Mouse (Mus musculus) embryo, embryonic 9.5 days (tissue): Measurements from ENCODE around the gene Hoxa5.

ENCODE experiments used
- DNase-seq: peaks from one replicate; pipeline ENCODE4 v3.0.0-alpha.2; 2017; ENCODE audit errors: extremely low spot score

Gene Hoxa5

GRCm38 (mm10) chr6:52215771-52216535, 11.6 kb upstream of the Hoxa5 start:
- no peak for DNase-seq

- no peak for DNase-seq
Observed at GRCm38 (mm10) chr6:52215070-52215469, 10.7 kb upstream of the Hoxa5 start.

GRCm38 (mm10) chr6:52214271-52214670, 9.9 kb upstream of the Hoxa5 start:
- DNase-seq, result no peak

- peak; percentile 65 for DNase-seq
Observed at GRCm38 (mm10) chr6:52213119-52213986, 9.0 kb upstream of the Hoxa5 start, which contains the start of the genes Hoxa3 and Gm28308. TSS of gene Hoxa3 (minus strand) at chr6:52213336. TSS of gene Gm28308 (minus strand) at chr6:52213339.

- DNase-seq, result no peak
Observed at GRCm38 (mm10) chr6:52212556-52213118, 8.2 kb upstream of the Hoxa5 start.

GRCm38 (mm10) chr6:52211961-52212360, 7.6 kb upstream of the Hoxa5 start:
- no peak for DNase-seq

- DNase-seq, result peak; percentile 83
Observed at GRCm38 (mm10) chr6:52211170-52211935, 7.0 kb upstream of the Hoxa5 start.

DNA sequence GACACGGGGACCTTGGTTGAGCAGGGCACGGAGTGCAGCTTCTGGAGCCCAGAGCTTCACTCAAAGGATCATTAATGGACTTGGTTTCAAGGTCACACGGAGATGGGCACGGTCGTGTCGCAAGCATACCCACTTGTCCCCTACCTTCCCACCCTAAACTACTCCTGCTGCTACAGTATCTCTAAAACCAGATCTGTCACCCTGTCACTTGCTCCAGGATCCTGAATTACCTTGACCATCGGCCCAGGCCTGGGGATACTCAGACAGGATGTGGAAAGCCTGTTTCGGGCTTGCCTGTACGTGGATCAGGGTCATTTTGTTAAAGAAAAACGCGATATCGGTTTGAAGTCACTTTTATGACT, 5.3 kb upstream of the Hoxa5 start:
- no peak for DNase-seq

GRCm38 (mm10) chr6:52208868-52209684, 4.7 kb upstream of the Hoxa5 start:
- DNase-seq, result no peak

DNA sequence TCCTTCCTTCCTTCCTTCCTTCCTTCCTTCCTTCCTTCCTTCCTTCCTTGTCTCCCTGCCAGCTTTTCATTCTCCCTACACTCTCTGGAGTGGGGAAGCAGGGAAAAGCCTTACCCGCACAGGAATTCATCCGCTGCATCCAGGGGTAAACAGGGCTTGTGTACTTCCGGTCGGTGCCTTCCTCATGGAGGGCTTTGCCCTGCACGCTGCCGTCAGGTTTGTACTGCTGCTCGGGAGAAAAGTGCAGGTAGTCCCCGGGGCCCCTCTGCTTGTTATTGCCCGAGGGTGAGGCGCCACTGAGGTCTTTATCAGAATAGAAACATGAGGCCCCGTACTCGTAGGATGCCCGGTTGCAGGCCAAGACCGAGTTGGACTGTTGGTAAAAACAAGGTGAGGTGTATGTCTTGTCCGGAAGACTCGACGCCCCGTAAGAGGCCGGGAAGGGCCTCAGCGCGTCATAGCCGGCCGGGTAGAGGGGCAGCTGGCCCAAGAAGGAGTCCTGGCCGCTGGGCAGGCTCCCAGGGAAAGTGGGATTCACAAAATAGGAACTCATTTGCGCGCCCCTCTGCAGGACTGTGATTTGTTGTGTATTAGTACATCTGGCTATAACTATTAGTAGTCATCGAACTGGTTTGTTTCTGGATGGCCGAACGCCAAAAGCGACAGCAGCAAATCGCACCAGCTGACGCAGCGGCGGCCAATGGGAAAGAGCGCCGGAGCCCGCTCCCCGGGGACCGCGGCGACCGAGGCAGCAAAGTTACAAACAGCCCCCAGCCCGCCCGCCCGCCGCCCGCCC, 3.9 kb upstream of the Hoxa5 start, which contains the start of gene Hoxa6:
Gene Hoxa6 (minus strand): TSS at position 651 of the 796 bp plus-strand sequence.
- DNase-seq, result peak; percentile 62

DNA sequence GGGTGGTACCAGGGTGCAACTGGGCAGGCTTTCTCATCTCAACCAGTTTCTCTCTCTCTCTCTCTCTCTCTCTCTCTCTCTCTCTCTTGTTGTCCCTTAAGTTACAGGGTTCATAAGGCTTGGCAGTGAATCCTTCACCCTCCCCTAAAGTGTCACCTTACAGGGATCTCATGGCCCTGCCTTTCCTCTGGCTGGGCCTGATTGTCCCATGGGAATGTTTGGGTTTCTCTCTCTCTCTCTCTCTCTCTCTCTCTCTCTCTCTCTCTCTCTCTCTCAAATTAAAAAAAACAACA, 3.2 kb upstream of the Hoxa5 start:
- DNase-seq, result no peak

DNA sequence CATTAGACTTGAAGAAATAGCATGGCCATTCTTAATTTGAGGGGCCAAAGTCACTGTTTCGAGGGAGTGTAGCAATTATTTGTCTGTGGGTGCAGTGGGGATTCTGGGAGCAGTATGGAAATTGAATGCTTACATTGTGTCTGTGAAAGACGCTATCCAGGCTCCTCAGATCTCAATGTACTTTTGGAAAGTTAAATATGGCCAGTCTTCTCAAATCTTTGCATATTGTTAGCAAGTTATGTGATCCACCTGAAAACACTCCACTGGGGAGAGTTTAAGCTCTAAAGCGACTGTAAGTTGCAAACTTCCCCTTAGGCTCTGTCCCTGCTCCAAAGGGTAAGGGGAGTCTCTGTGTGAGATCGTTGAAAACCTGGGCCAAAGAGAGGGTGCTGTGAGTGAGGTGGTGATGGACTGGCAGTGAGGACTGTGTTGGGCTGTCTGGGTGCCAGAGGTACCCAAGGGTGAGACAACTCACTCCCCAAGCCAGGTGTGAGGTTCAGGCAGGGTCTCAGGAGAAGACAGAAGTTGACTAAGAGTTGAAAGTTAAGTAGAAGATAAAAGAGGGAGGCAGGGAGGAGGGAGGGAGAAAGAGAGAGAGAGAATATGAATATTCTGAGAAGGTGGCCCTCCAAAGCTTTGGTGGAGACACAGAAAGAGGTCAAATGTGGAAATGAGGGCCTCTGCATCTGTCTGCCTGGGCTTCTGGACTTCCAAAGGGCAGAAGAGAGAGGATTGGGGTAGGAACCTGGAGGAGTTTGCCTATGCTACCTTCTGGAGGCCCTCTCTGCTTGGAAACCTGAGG, 2.7 kb upstream of the Hoxa5 start:
- DNase-seq, result no peak

DNA sequence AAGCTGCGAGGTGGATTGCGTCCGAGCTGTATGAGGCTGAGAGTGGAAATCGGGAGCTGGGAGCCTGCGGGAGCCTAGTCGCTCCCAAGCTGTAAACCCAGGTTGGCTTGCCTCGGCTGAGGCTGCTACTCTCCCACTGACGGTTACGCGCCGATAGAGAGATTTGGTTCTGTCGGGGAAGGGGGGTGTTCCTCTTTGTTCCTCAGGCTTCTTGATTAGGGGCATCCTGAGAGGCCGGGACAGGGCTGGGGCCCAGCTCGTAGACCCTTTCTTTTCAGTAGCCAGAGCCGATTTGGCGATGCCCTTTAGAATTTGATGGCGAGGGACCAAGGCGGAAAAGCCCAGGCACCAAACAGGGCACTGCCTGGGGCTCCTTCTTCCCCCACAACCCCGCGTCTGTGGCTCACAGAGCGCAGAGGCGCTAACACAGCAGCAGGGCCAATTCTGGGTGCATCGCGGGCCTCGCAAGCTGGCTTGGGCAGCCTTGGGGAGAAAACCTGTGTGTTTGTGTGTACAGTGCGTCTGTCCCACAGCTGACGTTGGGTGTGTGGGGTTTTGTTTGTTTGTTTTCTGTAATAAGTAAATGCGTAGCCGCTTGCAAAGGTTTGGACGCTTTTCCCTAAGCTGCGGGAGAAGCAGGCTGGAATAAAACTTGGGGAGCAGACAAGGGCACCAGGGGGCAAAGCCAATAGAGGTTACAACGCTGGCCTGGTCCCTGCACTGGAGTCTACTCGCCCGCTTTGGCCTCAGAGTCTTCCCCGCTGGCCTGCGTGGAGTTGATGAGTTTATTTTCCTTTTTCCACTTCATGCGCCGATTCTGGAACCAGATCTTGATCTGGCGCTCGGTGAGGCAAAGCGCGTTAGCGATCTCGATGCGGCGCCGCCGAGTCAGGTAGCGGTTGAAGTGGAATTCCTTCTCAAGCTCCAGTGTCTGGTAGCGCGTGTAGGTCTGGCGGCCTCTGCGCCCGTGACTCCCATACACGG, 1.5 kb upstream of the Hoxa5 start:
- DNase-seq, result peak; percentile 67

DNA sequence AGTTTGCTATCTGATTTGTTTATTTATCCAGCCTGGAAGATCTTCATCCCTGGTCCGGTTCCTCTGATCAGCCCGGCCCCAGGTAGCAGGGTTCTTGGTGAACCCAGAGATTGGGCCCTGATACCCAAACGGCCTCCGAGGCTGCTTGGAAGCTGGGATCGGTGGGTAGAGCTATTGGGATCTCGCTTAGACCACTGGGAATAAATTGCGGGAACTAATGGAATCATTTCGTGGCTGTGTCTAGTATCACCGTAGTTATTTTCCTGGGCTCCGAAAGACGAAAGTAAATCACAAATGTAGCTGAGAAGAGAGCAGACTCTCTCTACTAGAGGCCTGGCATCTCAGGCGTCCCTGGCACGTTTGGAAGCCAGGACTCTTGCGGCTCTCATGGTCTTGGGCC, 834 bp upstream of the Hoxa5 start:
- DNase-seq, result peak; percentile 63

GRCm38 (mm10) chr6:52203371-52204049, 877 bp downstream of the Hoxa5 start:
- no peak for DNase-seq

DNA sequence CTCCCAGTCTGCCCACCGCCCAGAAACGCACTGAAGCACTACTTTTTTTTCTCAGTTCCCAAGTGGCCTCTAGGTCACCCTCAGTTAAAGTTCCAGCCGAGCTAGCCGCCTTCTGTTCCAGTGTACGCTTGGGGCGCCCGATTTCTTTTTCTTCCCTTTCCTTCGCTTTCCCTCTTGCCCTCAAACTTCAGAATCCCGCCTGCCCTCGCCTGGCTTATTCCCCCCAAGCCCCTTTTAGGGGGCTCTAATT, 1.3 kb downstream of the Hoxa5 start:
- DNase-seq, result no peak

DNA sequence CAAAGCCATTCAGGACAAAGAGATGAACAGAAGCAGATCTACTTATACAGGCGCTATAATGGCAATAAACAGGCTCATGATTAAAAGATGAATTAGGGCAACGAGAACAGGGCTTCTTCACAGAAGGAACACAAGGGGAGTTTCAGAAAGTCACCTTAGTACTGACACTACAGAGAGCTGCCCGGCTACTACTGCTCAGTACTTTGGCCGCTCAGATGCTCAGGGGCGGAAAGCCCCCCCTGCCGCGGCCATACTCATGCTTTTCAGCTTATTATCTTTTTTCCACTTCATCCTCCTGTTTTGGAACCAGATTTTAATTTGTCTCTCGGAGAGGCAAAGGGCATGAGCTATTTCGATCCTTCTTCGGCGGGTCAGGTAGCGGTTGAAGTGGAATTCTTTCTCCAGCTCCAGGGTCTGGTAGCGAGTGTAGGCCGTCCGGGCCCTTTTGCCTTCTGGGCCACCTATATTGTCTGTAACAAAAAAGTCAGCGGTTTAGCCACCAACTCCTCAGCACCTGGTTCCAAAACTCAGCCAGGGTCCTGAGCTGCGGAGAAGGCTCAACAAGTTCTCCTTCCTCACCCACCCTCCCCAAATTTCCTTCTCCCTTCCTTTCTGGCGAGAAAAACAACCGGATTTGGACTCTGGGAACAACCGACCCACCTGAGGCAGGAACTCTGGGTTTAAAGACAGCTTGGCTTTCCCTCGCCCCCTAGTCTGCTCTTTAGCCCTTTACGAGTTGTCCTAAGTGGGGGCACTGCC, 1.8 kb downstream of the Hoxa5 start:
- DNase-seq, result no peak
